Mouse (Mus musculus) intestine, embryonic 14.5 days (tissue): ENCODE data around the gene Tax1bp1. TPM values are rescaled to one million over a fixed set of nuclear protein-coding genes. Genes with fewer than 3 reads are reported as not detected.
"Not testable (repeated sequence)": the region's sequence is repeated elsewhere in the genome, so short reads cannot be mapped to it uniquely, and the experiment has no call there.

Experiments
- ATAC-seq: fragments of 200-750 bp; cut with Nextera tagmentation; replicated peaks from 2 replicates; pipeline ENCODE4 v1.8.0; 2017; ENCODE audit warnings: low read depth, moderate number of reproducible peaks, moderate TSS enrichment, moderate library complexity; ENCODE audit not compliant: low FRiP score, low TSS enrichment
- DNase-seq: peaks from one replicate; pipeline ENCODE4 v3.0.0-alpha.2; 2018; ENCODE audit warnings: low spot score
- H3K27ac ChIP-seq: fragments of 300-500 bp; sonication (generic); 2 replicates; pipeline ENCODE4 v1.5.1; 2014; ENCODE audit warnings: low read depth, mild to moderate bottlenecking, control low read depth
- H3K27me3 ChIP-seq: fragments of 300-500 bp; sonication (generic); replicated peaks from 2 replicates; pipeline ENCODE4 v1.6.1; 2014; ENCODE audit warnings: low read length, control low read depth; ENCODE audit not compliant: control insufficient read depth, insufficient read depth
- H3K36me3 ChIP-seq: fragments of 300-500 bp; sonication (generic); 2 replicates; pipeline ENCODE4 v1.6.1; 2014; ENCODE audit warnings: low read length, control low read depth; ENCODE audit not compliant: control insufficient read depth, insufficient read depth
- H3K4me1 ChIP-seq: fragments of 300-500 bp; sonication (generic); replicated peaks from 2 replicates; pipeline ENCODE4 v1.6.1; 2014; ENCODE audit warnings: low read length, control low read depth, mixed read lengths; ENCODE audit not compliant: control insufficient read depth, insufficient read depth
- H3K4me2 ChIP-seq: fragments of 300-500 bp; sonication (generic); 2 replicates; pipeline ENCODE4 v1.6.1; 2014; ENCODE audit warnings: low read length
- H3K4me3 ChIP-seq: fragments of 300-500 bp; sonication (generic); 2 replicates; pipeline ENCODE4 v1.5.1; 2014; ENCODE audit warnings: low read depth, low read length, control low read depth, mixed read lengths
- H3K9ac ChIP-seq: fragments of 300-500 bp; sonication (generic); 2 replicates; pipeline ENCODE4 v1.6.1; 2014; ENCODE audit warnings: mild to moderate bottlenecking, low read length
- H3K9me3 ChIP-seq: fragments of 300-500 bp; sonication (generic); 2 replicates; pipeline ENCODE4 v1.6.1; 2016; ENCODE audit warnings: low read length, control low read depth; ENCODE audit not compliant: control insufficient read depth
- WGBS: fragments of 180-500 bp; shearing (Covaris S2); extraction: QIAGEN DNeasy Blood & Tissue Kit; methylation state at CpG from one replicate; pipeline ENCODE4 v1.1.7; 2014; 5-methylcytosine and 5-hydroxymethylcytosine counted together
- polyA plus RNA-seq: library from polyadenylated mRNA; unstranded; fragments of >200 nt; fragmentation: Nextera tagmentation; extraction: Ambion mirVana; gene quantifications from 2 replicates; pipeline ENCODE4 v1.2.1, GENCODE M21; 2014

Tax1bp1 gene
- polyA plus RNA-seq, result 130 and 134 TPM in 2 replicates

DNA sequence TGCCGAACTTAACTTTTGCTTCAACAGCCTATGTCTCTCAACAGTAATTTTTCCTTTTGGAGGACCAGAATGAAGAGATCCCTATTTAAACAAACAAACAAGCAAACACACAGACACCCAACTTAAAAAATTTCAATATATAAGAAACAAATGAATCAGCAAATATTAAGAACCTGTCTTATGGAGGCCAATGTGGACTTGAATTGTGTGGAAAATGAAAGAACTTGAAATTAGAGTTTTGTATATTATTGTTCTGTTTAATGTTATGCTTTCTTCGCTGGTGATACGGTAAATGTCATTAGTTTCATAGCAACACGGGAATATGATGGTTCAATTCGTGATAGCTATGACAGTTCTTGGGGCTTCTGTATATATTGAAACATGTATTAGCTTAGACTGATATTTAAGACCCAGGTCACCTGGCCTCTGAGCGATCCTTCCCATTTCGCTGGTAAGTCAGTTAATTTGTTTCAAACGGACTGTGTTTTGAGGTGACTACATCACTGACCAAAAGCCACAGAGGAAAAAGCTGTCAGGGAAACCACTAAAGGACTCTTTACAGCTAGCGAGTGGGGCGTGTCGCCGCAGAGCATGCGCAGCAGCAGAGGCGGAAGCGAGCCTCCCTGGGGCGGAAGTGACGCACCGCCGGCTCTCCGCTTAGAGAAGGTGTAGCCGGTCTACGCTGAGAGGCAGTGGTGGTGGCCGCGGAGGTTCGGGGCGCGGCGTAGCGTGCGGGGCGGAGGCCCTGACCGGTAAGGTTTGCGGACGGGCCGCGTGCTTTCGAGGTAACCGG is at the start of gene Tax1bp1:
Gene Tax1bp1, plus strand, starts transcription at position 626 of the 793 bp plus-strand sequence.
- Histone ChIP-seq H3K36me3 (no peaks in the 10 kb centered on the region), H3K9ac (peak within 1 kb of the TSS; percentile 73), H3K4me2 (peak within 1 kb of the TSS; percentile 70), H3K27ac (peak within 1 kb of the TSS; percentile 69), H3K4me1 (peaks cover 5% of the 10 kb centered on the region), H3K9me3 (no peaks in the 10 kb centered on the region), H3K27me3 (no peaks in the 10 kb centered on the region), H3K4me3 (peak within 1 kb of the TSS; percentile 66)
- WGBS, result 4% methylated on average over 37 of the region's 38 CpGs
- peak; percentile 97 for ATAC-seq
- no peak for DNase-seq

GRCm38 (mm10) chr6:52667641-52668040 is 45.9 kb upstream of the Tax1bp1 start:
- no peaks in the 10 kb centered on the region for H3K36me3 ChIP-seq
- H3K4me1 ChIP-seq, result 0 out of 2 replicates have a peak, but pooled peaks cover 8% of the 10 kb centered on the region
- WGBS, result 76% methylated on average over 3 of the region's 3 CpGs
- DNase-seq (no peak), ATAC-seq (no peak)
- H3K9ac ChIP-seq, result no peak overlapping the region
- no peak overlapping the region for H3K4me3 ChIP-seq
- H3K27me3 ChIP-seq, result no peaks in the 10 kb centered on the region
- no peaks in the 10 kb centered on the region for H3K9me3 ChIP-seq
- H3K4me2 ChIP-seq, result no peak overlapping the region
- no peak overlapping the region for H3K27ac ChIP-seq

DNA sequence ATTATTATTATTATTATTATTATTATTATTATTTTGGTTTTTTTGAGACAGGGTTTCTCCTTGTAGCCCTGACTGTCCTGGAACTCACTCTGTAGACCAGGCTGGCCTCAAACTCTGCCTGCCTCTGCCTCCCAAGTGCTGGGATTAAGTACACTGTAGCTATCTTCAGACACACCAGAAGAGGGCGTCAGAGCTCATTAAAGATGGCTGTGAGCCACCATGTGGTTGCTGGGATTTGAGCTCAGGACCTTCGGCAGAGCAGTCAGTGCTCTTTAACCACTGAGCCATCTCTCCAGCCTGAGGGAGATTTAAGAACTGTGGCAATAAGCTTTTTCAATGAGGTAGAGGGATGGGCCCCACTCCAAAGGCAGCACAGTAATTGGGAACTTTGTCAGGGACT is 43.7 kb upstream of the Tax1bp1 start:
- not testable (repeated sequence) for H3K4me3 ChIP-seq, H3K27me3 ChIP-seq, H3K36me3 ChIP-seq, H3K9me3 ChIP-seq, ATAC-seq, H3K4me2 ChIP-seq, H3K27ac ChIP-seq, H3K9ac ChIP-seq, H3K4me1 ChIP-seq, DNase-seq
- WGBS, result 49% methylated on average over 2 of the region's 2 CpGs

DNA sequence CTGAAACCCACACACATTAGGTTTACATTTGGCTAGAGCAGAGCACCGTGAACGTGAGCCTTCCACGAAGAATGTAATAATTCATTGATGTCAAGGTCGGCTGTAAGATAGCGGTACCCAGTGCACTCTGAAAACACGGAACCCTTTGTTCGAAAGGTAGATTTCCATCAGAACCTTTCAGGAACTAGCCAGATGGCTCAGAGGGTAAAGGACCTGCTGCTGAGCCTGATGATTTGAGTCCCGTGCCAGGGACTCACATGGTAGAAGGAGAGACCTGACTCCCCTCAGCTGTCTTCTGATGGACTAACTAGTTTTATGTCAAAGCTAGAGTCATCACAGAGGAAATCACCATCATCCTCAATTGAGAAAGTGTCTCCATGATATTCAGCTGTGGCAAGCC is 41.7 kb upstream of the Tax1bp1 start:
- ATAC-seq, result no peak

DNA sequence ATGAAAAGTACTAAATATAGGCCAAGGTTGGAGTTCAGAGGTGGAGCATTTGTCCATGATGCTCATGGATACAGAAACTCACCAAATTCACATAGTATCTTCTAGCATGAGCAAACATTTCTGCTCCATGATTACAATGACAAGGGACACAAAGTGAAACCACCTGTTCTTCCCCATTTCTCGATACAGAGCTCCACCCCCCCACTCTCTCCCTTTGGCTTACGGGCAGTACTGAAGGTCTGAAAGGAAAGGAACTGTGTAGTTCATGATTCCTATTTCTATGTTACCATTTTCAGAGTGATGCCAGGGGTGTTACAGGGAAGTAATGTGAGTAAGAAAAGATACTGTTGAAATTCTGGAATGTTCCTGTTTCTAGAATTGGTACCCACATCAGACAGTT is 41.0 kb upstream of the Tax1bp1 start:
- Histone ChIP-seq H3K4me2 (no peak overlapping the region), H3K9ac (no peak overlapping the region), H3K4me3 (no peak overlapping the region), H3K36me3 (no peaks in the 10 kb centered on the region), H3K27ac (no peak overlapping the region), H3K27me3 (no peaks in the 10 kb centered on the region), H3K9me3 (no peaks in the 10 kb centered on the region), H3K4me1 (peaks cover 8% of the 10 kb centered on the region; the same call in 1 of the 2 replicates)
- DNase-seq, result no peak
- no peak for ATAC-seq
- 73% methylated on average over 2 of the region's 2 CpGs for WGBS

More for the DNA sequence above, 41.7 kb upstream of the Tax1bp1 start:
- 32% methylated on average over 8 of the region's 8 CpGs for WGBS
- Histone ChIP-seq H3K9me3 (no peaks in the 10 kb centered on the region), H3K27ac (no peak overlapping the region), H3K4me1 (peaks cover 8% of the 10 kb centered on the region; the same call in 1 of the 2 replicates), H3K36me3 (no peaks in the 10 kb centered on the region), H3K4me3 (no peak overlapping the region), H3K4me2 (no peak overlapping the region), H3K27me3 (no peaks in the 10 kb centered on the region), H3K9ac (no peak overlapping the region)
- no peak for DNase-seq

DNA sequence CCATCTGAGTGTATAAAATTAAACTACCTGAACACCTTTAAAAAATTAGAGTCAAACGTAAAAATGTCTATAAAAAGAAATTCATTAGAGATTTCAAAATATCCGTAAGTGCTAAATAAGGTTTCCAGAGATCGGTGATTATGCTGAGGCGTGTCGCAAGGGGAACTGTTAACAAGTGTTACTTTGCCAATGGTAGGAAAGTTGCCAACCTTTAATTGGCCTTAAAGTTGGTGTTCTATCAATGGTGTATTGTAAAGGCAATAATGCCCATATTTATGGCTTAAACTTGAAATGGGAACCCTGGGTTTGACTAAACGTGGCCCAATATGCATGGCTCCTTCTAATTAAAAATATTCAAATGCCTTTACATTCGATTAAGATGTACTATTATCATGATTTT is 39.8 kb upstream of the Tax1bp1 start:
- 91% methylated on average over 7 of the region's 7 CpGs for WGBS
- Histone ChIP-seq H3K4me3 (no peak overlapping the region), H3K4me1 (peaks cover 8% of the 10 kb centered on the region; the same call in 1 of the 2 replicates), H3K27me3 (no peaks in the 10 kb centered on the region), H3K4me2 (no peak overlapping the region), H3K27ac (no peak overlapping the region), H3K36me3 (no peaks in the 10 kb centered on the region), H3K9me3 (no peaks in the 10 kb centered on the region), H3K9ac (no peak overlapping the region)
- DNase-seq (no peak), ATAC-seq (no peak)

DNA sequence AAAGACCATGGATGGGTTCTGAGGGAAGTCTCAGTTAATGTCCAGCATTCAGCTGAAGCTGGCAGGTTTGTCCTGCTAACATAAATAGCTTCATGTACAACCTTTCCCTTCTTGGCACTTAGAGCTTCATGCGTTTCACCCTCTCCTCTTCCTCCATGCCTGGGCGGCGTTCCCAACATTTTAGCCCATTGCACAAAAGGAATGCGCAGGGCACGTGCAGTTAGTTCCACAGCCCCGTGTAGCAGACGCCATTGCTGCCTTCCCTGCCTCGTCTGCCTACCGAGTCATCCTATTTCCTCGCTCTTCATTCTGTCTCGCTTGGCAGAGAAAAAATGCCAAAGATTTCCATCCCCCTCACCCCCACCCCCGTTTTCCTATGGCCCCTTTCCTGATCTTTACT is 39.0 kb upstream of the Tax1bp1 start:
- no peaks in the 10 kb centered on the region for H3K36me3 ChIP-seq
- no peak overlapping the region for H3K4me3 ChIP-seq
- no peak overlapping the region for H3K27ac ChIP-seq
- no peak overlapping the region for H3K9ac ChIP-seq
- no peaks in the 10 kb centered on the region for H3K27me3 ChIP-seq
- H3K9me3 ChIP-seq, result no peaks in the 10 kb centered on the region
- no peak for ATAC-seq
- H3K4me2 ChIP-seq, result no peak overlapping the region
- no peak for DNase-seq
- 76% methylated on average over 12 of the region's 12 CpGs for WGBS
- peaks cover 8% of the 10 kb centered on the region; the same call in 1 of the 2 replicates for H3K4me1 ChIP-seq

GRCm38 (mm10) chr6:52675222-52675921 is 38.2 kb upstream of the Tax1bp1 start:
- no peak overlapping the region for H3K9ac ChIP-seq
- DNase-seq, result no peak
- peak overlapping the region; percentile 14; the same call in 1 of the 2 replicates for H3K27ac ChIP-seq
- ATAC-seq, result no peak
- H3K4me1 ChIP-seq, result peaks cover 10% of the 10 kb centered on the region; the same call in 1 of the 2 replicates
- 64% methylated on average over 4 of the region's 4 CpGs for WGBS
- no peaks in the 10 kb centered on the region for H3K9me3 ChIP-seq
- H3K4me2 ChIP-seq, result no peak overlapping the region
- H3K4me3 ChIP-seq, result no peak overlapping the region
- no peaks in the 10 kb centered on the region for H3K27me3 ChIP-seq
- H3K36me3 ChIP-seq, result no peaks in the 10 kb centered on the region
